Mouse (Mus musculus): ENCODE results near the gene Cabp7. TPM values are rescaled to one million over a fixed set of nuclear protein-coding genes. Genes with fewer than 3 reads are reported as not detected.

The Cabp7 gene
- polyA plus RNA-seq, 1 experiment from 2014 or later, result 0.15 TPM

DNA sequence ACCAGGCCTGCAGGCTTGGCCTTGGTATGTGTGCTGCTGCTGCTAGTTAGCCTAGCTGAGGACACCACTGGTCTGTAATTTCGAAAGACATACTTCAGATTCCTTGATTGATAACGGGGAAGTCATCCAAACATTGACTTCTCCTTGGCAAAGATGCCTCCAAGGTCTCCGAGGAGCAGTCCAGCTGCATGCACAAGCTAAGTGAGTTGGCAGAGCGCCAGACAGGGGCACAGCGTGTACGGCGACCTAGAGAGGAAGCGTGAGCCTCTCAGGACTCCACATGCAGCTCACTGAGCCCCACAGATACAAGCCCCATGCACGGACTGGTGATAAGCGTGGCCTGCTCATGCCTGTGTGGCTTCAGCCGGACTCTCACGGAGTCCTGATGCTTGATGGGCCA, 17.0 kb downstream of the Cabp7 start:
- DNase-seq (ENCODE audit: low spot score) (peak; percentile 70), ATAC-seq (ENCODE audit: low read depth) (peak; percentile 19; the same call in 1 of the 2 replicates)
- Histone ChIP-seq H3K27me3 (replicated peaks; ENCODE audit: control insufficient read depth, insufficient read depth, low read length) (no peaks in the 10 kb centered on the region), H3K4me2 (ENCODE audit: low read depth, low read length) (no peak overlapping the region), H3K4me3 (ENCODE audit: low read depth, low read length) (no peak overlapping the region), H3K9me3 (ENCODE audit: control insufficient read depth, low read length) (no peaks in the 10 kb centered on the region), H3K4me1 (ENCODE audit: control insufficient read depth, insufficient read depth, low read length) (no peaks in the 10 kb centered on the region), H3K9ac (ENCODE audit: low read depth, low read length) (0 out of 2 replicates have a peak overlapping the region, but pooled peaks have one; percentile 19), H3K27ac (replicated peaks; ENCODE audit: low read depth, low read length) (no peak overlapping the region), H3K36me3 (ENCODE audit: control insufficient read depth, insufficient read depth, low read length) (no peaks in the 10 kb centered on the region; the same call in 1 of the 2 replicates)
- 54% methylated on average over 10 of the region's 12 CpGs for WGBS

DNA sequence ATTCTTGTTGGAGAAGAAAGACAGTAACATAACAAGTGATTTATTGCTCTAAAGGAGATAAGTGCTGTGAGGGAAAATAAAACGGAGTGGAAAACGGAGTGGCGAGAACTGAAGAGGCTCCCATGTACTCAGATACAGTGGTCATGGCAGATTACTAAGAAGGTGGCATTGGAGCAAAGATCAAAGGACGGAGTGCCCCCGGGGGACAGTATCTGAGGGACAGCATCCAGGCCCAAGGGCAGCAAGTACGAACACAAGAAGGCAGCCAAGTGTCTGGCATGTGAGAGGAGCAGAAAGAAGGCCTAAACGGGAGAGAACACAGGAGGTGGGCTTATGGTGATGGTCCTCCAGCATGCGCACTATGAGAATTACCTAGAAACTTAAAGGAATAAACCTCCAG, 24.9 kb downstream of the Cabp7 start:
- no peak overlapping the region for H3K4me2 ChIP-seq (ENCODE audit: low read depth, low read length)
- no peak overlapping the region for H3K27ac ChIP-seq (replicated peaks; ENCODE audit: low read depth, low read length)
- no peaks in the 10 kb centered on the region for H3K9me3 ChIP-seq (ENCODE audit: control insufficient read depth, low read length)
- H3K4me3 ChIP-seq (ENCODE audit: low read depth, low read length), result no peak overlapping the region
- H3K27me3 ChIP-seq (replicated peaks; ENCODE audit: control insufficient read depth, insufficient read depth, low read length), result no peaks in the 10 kb centered on the region
- ATAC-seq (ENCODE audit: low read depth), result no peak
- no peak for DNase-seq (ENCODE audit: low spot score)
- no peaks in the 10 kb centered on the region; the same call in 1 of the 2 replicates for H3K4me1 ChIP-seq (ENCODE audit: control insufficient read depth, insufficient read depth, low read length)
- 85% methylated on average over 8 of the region's 8 CpGs for WGBS
- H3K36me3 ChIP-seq (ENCODE audit: control insufficient read depth, insufficient read depth, low read length), result peaks cover 16% of the 10 kb centered on the region
- H3K9ac ChIP-seq (ENCODE audit: low read depth, low read length), result no peak overlapping the region

DNA sequence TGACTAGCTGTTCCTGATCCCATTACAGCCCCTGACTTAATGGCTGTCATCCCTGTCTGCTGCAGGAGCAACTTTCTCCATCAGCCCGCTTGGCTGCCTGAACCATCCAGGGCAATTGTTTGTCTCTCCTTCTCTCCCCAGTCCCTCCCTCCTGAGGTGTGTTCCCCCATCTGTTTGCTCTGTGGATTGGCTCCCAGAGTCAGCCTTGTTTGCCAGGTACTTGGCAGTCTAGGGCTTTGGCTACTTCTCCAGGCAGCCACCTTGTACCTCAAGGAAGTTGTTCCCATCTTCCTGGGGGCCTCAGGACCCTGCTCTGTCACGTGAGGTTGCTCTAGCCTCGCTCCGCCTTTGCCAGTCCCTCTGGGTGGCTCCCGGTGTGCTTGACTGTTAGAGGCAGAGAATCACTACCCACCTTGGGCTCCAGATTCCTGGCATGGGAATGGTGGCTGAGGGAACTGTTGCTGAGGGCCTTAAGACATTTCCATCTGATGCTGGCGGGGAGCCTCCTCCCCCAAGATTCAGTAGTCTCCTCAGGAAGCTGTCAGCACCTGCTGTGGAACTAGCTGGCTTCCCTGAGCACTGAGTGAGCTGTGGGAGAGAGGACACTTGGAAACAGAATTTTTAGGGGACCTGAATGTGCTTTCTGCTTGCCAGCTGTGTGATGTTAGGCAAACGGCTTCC, 25.5 kb downstream of the Cabp7 start:
- H3K9ac ChIP-seq (ENCODE audit: low read depth, low read length), result no peak overlapping the region
- H3K36me3 ChIP-seq (ENCODE audit: control insufficient read depth, insufficient read depth, low read length), result peaks cover 16% of the 10 kb centered on the region
- no peak overlapping the region for H3K4me3 ChIP-seq (ENCODE audit: low read depth, low read length)
- no peaks in the 10 kb centered on the region; the same call in 1 of the 2 replicates for H3K4me1 ChIP-seq (ENCODE audit: control insufficient read depth, insufficient read depth, low read length)
- H3K27me3 ChIP-seq (replicated peaks; ENCODE audit: control insufficient read depth, insufficient read depth, low read length), result no peaks in the 10 kb centered on the region
- H3K27ac ChIP-seq (replicated peaks; ENCODE audit: low read depth, low read length), result no peak overlapping the region
- no peak for ATAC-seq (ENCODE audit: low read depth)
- H3K9me3 ChIP-seq (ENCODE audit: control insufficient read depth, low read length), result no peaks in the 10 kb centered on the region
- WGBS, result 45% methylated on average over 7 of the region's 7 CpGs
- DNase-seq (ENCODE audit: low spot score), result no peak
- no peak overlapping the region for H3K4me2 ChIP-seq (ENCODE audit: low read depth, low read length)

DNA sequence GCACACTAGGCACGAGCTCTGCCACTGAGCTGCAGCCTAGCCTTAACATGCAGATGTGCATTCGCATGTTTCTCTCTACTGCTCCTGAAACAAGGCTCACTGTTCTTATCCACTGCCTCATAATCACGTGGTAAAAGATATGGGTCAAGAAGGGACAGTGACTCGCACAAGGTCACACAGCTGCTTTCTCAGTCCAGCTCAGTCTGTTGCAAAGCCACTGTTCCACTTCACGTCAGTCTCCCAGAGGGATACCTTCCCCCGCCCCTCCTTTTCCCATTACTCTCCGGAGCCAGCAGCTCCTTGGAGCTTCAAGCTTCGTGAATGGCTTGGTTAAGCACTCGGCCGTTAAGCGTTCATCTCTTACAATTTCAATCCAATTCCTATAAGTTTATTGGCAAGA, 26.2 kb downstream of the Cabp7 start:
- Histone ChIP-seq H3K4me3 (ENCODE audit: low read depth, low read length) (no peak overlapping the region), H3K4me1 (ENCODE audit: control insufficient read depth, insufficient read depth, low read length) (no peaks in the 10 kb centered on the region; the same call in 1 of the 2 replicates), H3K36me3 (ENCODE audit: control insufficient read depth, insufficient read depth, low read length) (peaks cover 16% of the 10 kb centered on the region), H3K4me2 (ENCODE audit: low read depth, low read length) (no peak overlapping the region), H3K27ac (replicated peaks; ENCODE audit: low read depth, low read length) (no peak overlapping the region), H3K9ac (ENCODE audit: low read depth, low read length) (no peak overlapping the region), H3K9me3 (ENCODE audit: control insufficient read depth, low read length) (no peaks in the 10 kb centered on the region), H3K27me3 (replicated peaks; ENCODE audit: control insufficient read depth, insufficient read depth, low read length) (no peaks in the 10 kb centered on the region)
- 68% methylated on average over 11 of the region's 11 CpGs for WGBS
- ATAC-seq (ENCODE audit: low read depth), result no peak
- no peak for DNase-seq (ENCODE audit: low spot score)

- no peak for DNase-seq (ENCODE audit: low spot score)
- Histone ChIP-seq H3K4me3 (ENCODE audit: low read depth, low read length) (no peak overlapping the region), H3K36me3 (ENCODE audit: control insufficient read depth, insufficient read depth, low read length) (peaks cover 16% of the 10 kb centered on the region), H3K9me3 (ENCODE audit: control insufficient read depth, low read length) (no peaks in the 10 kb centered on the region), H3K27ac (replicated peaks; ENCODE audit: low read depth, low read length) (no peak overlapping the region), H3K9ac (ENCODE audit: low read depth, low read length) (no peak overlapping the region), H3K4me1 (ENCODE audit: control insufficient read depth, insufficient read depth, low read length) (no peaks in the 10 kb centered on the region; the same call in 1 of the 2 replicates), H3K4me2 (ENCODE audit: low read depth, low read length) (no peak overlapping the region), H3K27me3 (replicated peaks; ENCODE audit: control insufficient read depth, insufficient read depth, low read length) (no peaks in the 10 kb centered on the region)
- WGBS, result 80% methylated on average over 9 of the region's 9 CpGs
- ATAC-seq (ENCODE audit: low read depth), result no peak
Observed at GRCm38 (mm10) chr11:4719961-4720360, 26.6 kb downstream of the Cabp7 start.

DNA sequence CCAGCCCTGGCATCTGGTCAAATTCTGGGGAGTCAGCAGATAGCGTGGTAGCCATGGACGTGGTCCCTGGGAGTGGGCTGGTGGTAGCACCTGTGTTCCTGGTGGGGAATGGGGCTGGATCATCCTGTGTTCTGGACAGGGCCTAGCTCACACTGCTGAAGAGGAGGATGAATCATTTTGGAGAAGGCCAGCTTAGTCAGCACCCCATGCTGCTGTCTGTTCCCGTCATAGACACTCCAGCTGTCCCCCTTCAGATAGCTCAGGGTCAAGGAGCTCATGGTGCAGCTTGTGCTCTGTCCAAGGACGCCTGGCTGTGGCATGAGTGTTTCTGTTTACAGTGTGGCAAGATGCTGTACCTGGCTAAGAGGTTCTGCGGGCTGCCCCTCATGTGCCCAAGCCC, 28.0 kb downstream of the Cabp7 start:
- Histone ChIP-seq H3K9ac (ENCODE audit: low read depth, low read length) (no peak overlapping the region), H3K27ac (replicated peaks; ENCODE audit: low read depth, low read length) (no peak overlapping the region), H3K4me3 (ENCODE audit: low read depth, low read length) (no peak overlapping the region), H3K4me2 (ENCODE audit: low read depth, low read length) (no peak overlapping the region), H3K4me1 (ENCODE audit: control insufficient read depth, insufficient read depth, low read length) (no peaks in the 10 kb centered on the region; the same call in 1 of the 2 replicates), H3K27me3 (replicated peaks; ENCODE audit: control insufficient read depth, insufficient read depth, low read length) (no peaks in the 10 kb centered on the region), H3K36me3 (ENCODE audit: control insufficient read depth, insufficient read depth, low read length) (peaks cover 8% of the 10 kb centered on the region; the same call in 1 of the 2 replicates), H3K9me3 (ENCODE audit: control insufficient read depth, low read length) (no peaks in the 10 kb centered on the region)
- DNase-seq (ENCODE audit: low spot score), result no peak
- no peak for ATAC-seq (ENCODE audit: low read depth)
- WGBS, result 85% methylated on average over 5 of the region's 5 CpGs

- H3K36me3 ChIP-seq (ENCODE audit: control insufficient read depth, insufficient read depth, low read length), result no peaks in the 10 kb centered on the region
- WGBS, result 82% methylated on average over 5 of the region's 5 CpGs
- no peak overlapping the region for H3K4me2 ChIP-seq (ENCODE audit: low read depth, low read length)
- H3K27ac ChIP-seq (replicated peaks; ENCODE audit: low read depth, low read length), result no peak overlapping the region
- no peak overlapping the region for H3K4me3 ChIP-seq (ENCODE audit: low read depth, low read length)
- H3K27me3 ChIP-seq (replicated peaks; ENCODE audit: control insufficient read depth, insufficient read depth, low read length), result no peaks in the 10 kb centered on the region
- no peaks in the 10 kb centered on the region for H3K9me3 ChIP-seq (ENCODE audit: control insufficient read depth, low read length)
- H3K4me1 ChIP-seq (ENCODE audit: control insufficient read depth, insufficient read depth, low read length), result no peaks in the 10 kb centered on the region; the same call in 1 of the 2 replicates
- ATAC-seq (ENCODE audit: low read depth) (no peak), DNase-seq (ENCODE audit: low spot score) (no peak)
- no peak overlapping the region for H3K9ac ChIP-seq (ENCODE audit: low read depth, low read length)
Observed at GRCm38 (mm10) chr11:4716530-4717236, 29.9 kb downstream of the Cabp7 start.

- Histone ChIP-seq H3K4me1 (ENCODE audit: control insufficient read depth, insufficient read depth, low read length) (no peaks in the 10 kb centered on the region; the same call in 1 of the 2 replicates), H3K27me3 (replicated peaks; ENCODE audit: control insufficient read depth, insufficient read depth, low read length) (no peaks in the 10 kb centered on the region), H3K4me2 (ENCODE audit: low read depth, low read length) (no peak overlapping the region), H3K27ac (replicated peaks; ENCODE audit: low read depth, low read length) (no peak overlapping the region), H3K4me3 (ENCODE audit: low read depth, low read length) (no peak overlapping the region), H3K9me3 (ENCODE audit: control insufficient read depth, low read length) (no peaks in the 10 kb centered on the region), H3K36me3 (ENCODE audit: control insufficient read depth, insufficient read depth, low read length) (no peaks in the 10 kb centered on the region), H3K9ac (ENCODE audit: low read depth, low read length) (no peak overlapping the region)
- no peak for ATAC-seq (ENCODE audit: low read depth)
- no peak for DNase-seq (ENCODE audit: low spot score)
- 84% methylated on average over 4 of the region's 4 CpGs for WGBS
Observed at GRCm38 (mm10) chr11:4715596-4715995, 31.0 kb downstream of the Cabp7 start.
